Mouse (Mus musculus) left cerebral cortex, adult 9 months (tissue): ENCODE measurements around the gene Arf5.

Source experiments
- DNase-seq, 2 experiments: peaks; one replicate each; pipeline ENCODE4 v3.0.0; 2022; ENCODE audit warnings: low spot score in 2 of 2

The Arf5 gene

DNA sequence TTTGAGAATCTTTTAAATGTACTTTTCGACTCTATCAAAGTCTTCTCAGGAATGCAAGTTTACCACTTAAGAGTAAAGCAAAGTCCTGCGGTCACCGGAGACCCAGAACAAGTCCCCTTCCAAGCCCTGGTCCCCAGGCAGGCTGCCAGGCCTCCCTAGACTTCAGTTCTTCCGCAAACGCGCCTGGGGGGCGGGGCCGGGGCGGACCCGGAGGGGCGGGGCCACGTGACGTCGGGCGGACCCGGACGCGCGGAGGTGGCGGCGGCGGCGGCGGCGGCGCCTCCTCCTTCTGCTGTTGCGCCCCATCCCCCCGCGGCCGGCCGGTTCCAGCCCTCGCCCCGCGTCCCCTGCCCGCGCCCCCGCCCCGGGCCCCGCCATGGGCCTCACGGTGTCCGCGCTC lies at the start of gene Arf5:
TSS of gene Arf5 (plus strand) at position 248 of the 400 bp plus-strand sequence.
- DNase-seq, result peak; percentile 60 to 89

DNA sequence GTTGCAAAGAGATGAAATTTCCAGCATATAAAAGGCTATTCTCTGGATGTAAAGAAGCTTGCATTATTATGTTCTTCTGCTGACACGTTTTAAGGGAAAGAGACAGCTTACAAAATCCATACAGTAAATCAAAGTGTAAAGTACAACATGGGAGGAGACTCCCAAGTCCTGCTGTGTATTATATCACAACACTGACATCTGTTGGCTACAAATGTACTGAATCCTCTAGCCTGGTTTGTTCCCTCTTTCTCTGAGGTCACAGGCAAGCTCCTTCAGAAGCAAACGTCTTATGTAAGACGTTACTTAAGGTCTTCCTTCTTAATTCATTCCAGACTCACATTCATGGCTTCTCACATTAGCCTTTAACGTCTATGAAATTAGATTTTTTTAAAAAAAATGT lies 41.4 kb upstream of the Arf5 start:
- no peak for DNase-seq

DNA sequence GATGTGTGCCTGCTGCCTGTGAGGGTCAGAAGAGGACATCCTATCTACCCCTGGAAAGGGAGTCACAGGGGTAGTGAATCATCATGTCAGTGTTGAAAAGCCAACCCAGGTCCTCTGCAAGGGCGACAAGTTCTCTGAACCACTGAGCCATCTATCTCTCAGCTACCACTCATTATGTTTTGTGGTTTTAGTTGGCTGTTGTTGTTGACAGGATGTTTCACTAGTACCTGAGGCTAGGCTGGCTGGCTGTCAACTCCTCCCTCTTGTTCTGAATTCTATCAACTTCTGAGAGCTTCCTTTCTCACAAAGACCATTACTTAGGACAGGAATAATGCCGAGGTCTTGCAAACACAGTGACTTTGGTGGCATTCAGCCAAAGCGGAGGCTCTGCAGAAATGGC lies 38.2 kb upstream of the Arf5 start:
- DNase-seq, result no peak

DNA sequence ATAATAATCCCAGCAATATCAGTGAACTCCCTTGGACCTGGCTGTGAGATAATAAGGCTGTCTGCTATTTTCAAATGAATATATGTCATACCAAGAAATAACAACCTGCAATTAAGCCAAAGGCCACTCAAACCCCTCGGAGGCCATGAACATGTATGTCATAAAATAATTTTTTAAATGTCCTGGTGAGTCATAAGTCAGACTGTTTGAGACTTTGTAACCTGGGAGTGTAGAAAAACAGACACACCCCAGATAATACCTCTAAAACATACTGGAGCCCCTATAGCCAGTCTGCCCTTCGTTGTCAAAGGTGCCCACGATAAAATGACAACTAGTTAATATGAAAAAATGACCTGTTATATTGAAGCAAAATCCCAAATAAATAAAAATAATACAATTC lies 34.3 kb upstream of the Arf5 start:
- DNase-seq, result no peak

DNA sequence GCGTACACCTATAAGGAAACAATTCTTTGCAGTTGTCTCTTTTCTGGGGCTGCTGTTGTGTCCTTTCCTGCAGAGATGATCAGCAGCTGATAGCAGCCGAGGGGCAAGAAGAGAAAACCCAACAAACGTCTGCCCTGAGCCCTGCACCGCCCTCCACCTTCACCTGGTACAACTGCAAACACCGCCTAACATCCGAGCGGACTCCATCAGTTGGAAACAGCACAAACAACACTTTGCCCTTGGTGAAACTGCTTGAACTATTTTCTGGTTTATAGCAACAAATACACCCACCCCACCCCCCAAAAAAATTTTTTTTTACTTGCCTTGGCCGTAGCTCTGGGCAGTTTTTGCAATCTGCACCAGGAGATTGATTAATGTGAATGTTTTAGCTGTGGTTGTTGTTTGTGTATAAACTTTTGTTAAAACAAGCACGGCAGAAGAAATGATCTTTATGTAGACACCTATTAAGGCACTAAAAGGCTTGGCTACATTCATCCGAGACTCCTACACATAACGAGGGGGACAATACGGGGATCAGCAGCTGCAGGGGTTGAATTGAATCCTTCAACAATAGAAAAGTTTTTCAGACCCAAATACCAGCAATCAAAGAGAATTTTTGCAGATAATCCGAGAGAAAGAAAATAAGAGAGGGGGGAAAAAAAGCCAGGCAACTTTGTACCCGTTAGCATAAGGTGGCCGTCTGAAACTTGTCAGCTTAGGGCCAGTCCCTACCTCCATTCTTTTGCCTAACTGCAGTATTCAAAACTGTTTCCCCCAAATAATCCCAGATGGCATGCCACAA lies 27.1 kb upstream of the Arf5 start:
- no peak for DNase-seq

DNA sequence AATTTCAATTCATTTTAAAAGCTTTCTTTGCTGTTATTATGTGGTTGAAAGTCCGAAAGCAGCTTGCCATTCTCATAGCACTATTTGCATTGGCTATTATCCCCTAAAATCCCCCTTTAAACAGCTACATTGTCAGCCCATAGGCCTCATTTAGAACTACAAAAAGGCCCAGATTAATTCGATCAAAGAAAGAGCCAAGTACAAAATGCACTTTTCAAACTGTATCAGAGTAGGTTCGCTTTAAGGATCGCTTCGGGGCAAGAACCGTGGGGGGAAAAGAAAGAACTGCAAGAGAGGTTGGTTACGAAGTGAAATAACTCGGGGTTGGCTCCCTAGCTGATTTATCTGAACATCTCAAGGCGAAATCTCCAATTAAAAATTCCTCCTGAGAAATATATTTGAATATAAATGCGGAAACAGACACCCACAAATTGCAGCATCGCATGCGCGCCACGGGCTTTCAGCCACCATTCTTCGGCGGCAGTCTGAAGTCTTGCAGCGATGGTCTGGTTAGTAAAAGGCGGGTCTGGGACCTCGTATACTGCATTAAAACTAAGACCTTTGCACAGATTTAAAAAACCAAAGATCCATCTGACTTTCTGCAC lies 26.4 kb upstream of the Arf5 start:
- DNase-seq, result no peak

DNA sequence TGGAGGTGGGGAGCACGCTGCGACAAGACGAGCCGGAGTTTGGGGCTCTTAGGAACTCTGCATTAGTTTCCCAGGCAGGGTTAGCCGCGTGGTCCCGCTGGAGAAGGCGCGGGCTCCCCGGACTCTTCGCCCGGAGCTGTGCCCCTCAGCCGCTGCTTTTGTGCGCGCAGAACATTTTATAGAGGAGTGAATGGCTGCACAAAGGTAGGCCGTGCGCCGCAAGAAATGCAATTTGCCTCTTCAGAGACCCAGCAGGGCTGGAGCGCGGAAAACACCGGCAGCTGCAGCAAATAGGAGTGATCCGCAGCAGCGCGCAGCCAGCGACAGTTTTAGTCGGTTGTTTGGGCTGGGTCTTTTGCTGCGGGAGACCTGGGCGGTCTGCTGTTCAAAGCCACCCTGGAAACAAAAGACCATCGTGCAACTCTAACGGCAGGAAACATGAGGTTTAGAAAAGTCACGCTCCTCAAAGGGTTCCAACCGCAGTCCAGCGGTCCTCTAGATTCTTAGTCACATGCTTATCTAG lies 25.6 kb upstream of the Arf5 start, which contains the start of gene Zfp800:
TSS of gene Zfp800 (minus strand) at position 325 of the 523 bp plus-strand sequence.
- DNase-seq, result no peak

DNA sequence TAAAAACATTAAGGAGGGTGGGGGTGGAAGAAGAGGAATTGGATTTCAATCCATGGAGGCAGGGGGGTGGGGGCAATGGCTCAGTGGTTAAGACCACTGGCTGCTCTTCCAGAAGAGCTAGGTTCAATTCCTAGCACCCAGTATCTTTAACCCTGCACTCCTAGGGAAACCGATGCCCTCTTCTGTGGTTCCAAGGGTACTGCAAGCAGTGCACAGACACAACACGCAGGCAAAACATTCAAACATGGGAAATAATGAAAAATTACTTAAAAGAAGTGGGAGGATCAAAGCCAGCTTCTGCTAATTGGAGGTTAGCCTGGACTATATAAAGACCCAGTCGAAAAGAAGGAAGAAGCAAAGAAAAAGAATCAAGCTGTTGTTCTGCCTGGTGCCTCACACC lies 24.6 kb upstream of the Arf5 start:
- no peak for DNase-seq

DNA sequence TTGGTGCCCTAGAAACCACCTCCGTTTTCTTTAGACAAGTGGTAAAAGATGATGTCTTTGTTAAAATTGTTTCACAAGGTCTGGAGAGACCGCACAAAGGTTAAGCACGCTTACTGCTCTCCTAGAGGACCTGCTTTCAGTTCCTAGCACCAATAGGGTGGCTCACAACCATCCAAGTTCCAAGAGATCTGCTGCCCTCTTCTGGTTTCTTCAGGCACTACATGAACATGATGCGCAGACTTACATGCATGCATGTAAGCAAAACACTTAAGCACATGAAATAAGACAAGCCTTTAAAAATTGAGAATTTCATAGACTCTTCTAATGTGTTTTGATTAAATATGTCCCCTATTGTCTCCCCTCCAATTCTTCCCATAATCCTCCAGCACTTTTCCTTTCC lies 23.6 kb upstream of the Arf5 start:
- no peak for DNase-seq

DNA sequence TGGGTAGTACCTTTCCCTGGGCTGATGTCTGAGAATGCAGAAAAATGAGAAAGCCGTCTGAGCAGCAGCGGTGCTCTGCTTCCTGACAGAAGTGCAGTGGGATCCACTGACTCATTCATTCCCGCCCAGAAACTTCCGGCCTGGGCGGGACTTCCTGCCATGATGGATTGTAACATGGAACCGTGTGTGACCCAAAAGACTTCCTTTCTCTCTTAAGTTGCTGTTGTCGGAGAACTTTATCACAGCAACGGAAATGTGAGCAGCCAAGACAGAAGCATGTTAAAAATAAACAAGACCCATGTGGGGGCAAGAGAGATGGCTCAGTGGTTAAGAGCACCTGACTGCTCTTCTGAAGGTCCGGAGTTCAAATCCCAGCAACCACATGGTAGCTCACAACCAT lies 13.3 kb upstream of the Arf5 start:
- no peak for DNase-seq

DNA sequence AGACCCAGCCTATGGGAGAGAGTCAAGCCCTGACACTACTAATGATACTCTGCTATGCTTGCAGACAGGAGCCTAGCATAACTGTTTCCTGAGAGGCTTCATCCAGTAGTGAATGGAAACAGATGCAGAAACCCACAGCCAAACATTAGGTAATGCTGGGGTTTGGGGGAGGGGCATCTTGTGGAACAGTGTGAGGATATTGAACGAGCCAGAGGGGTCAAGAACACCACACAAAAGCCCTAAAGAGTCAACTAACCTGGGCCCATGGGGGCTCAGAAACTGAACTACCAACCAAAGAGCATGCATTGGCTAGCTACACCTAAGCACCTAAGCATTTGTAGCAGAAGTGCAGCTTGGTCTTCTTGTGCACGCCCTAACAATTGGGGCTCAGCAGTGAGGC lies 12.1 kb upstream of the Arf5 start:
- DNase-seq, result no peak

DNA sequence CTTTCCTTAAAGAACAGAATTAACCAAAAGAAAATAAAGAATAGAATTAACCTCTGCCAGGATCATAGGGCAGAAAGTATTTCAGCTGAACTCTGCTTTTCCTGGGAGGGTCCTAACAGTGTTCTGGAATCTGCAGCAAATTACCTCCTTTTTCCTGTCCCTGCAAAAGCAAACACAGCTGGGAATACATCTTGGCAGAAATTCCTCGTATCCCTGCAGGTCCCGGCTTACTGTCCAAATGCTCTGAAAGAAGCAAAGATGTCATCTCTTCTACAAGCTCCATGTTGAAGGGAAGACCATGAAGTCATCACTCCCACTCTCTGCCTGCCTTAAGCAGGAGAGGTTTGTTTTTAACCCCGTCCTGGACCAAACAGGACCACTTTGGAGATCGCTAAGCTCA lies 6.4 kb upstream of the Arf5 start:
- DNase-seq, result no peak

DNA sequence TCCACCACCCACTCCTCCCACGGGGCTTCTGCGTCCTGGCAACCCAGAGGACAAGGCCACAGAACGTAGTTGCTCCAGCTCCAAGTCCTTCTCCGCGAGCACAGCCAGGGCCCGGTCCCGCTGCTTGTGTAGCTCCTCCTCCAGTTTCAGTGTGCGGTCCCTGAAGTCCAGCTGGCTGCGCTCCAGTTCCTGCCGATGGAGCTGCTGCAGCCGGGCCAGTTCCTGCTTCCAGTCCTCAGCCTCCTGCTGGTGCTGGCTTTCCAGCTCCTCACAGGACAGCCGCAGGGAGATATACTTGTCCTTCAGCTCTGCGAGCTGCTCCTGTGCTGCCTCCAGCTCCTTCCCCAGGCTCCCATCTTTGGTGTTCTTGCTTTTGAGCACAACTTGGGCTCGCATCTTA lies 4.9 kb upstream of the Arf5 start:
- DNase-seq, result peak in 1 of 2 experiments; percentile 35

DNA sequence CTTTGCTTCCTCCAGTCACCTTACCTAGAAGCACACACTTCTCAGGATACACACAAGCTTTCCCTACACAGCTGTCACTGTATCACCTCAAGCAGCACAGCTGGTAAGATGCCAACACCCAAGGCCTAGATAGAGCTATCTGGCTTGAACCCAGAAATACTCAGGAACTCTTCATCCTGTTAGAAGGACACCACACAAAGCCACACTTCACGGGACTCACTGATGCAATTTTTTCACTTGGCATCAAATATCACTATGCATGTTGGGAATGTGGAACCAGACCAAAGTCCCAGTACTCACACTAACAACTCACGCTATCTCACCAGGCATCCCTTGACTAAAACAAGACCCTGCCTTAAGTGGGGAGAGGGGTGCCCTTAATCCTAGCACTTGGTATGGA lies 3.7 kb upstream of the Arf5 start:
- no peak for DNase-seq

DNA sequence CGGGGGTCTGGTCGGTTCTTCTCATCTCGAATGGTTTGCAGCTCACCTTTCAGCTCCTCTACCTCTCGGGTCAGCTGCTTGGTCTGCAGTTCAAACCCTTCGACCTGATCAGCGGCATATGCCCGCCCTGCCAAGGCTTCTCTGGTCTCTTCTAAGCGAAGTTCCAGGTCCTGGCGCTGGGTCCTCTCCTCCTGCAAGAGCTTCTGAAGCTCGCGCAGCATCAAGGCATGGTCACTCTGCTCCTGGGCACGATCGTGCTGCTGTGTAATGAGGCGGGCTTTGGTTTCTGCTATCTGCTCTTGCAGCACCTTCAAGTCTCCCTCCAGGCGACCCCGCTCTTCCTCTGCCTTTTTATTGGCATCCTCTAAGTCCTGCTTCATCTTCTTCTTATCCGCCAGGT lies 3.0 kb upstream of the Arf5 start:
- no peak for DNase-seq

DNA sequence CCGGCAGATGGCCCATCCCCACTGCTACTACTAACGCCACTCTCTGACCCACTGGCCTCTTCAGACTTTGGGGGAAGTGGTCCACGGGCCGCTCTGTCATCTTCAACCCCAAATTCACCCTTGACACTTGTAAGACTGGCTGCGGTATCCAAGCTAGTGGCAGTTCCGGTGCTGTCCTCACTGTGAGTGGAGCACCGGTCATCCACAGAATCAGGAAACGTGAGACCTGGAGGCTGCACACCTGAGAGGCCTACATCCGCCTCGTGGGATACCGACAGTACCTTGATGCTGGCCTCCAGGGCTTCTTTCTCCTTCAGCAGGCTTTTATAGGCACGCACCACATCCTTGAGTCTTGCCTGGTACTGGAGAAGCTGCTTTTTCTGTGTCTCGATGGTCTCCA lies 2.5 kb upstream of the Arf5 start:
- no peak for DNase-seq

DNA sequence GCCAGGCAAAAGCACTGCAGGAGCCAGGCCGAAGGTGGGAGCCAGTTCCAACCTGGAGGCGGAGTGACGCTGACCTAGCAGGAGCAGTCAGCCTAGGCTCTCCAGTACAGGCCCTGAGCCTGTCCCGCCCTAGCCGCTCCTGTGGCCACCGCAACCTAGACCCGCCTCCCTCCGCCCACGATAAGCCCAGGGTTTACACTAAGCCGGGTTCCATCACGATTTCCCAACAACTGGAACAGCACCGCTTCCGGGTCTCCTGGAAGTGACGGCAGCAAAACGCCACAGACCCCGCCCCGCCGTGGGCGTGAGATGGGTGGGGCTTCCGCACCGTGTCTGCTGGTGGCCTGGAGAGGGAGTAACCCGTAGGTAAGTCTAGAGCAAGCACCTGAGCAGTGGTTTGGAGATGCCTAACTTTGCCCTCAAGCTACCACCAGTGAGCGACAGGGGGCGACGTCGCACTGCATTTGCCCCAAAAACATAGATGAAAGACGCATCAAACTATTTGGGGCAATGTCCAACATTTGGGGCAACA lies 1.8 kb upstream of the Arf5 start:
- peak; percentile 87 to 95 for DNase-seq

DNA sequence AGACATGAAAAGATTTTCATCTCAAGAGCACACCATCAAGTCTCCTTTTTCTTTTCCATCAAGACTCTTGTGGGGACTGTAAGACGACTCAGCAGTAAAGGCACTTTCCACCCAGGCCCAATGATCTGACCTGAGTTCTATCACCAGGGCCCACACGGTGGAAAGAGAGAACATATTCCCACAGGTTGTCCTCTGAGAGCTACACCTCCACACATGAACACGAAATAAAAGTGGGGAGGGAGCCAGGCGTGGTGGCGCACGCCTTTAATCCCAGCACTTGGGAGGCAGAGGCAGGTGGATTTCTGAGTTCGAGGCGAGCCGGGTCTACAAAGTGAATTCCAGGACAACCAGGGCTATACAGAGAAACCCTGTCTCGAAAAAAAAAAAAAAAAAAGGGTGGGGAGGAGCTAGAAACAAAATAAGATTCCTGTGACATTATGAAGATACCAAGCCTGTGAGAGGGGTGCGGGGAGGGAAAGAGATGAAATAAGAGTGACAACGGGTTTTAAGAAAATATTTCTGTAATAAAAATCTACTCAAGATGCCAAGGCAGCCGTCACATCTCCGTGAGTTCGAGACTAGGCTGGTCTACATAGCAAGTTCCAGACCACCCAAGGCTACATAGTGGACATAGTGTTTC lies 589 bp upstream of the Arf5 start:
- DNase-seq, result no peak

DNA sequence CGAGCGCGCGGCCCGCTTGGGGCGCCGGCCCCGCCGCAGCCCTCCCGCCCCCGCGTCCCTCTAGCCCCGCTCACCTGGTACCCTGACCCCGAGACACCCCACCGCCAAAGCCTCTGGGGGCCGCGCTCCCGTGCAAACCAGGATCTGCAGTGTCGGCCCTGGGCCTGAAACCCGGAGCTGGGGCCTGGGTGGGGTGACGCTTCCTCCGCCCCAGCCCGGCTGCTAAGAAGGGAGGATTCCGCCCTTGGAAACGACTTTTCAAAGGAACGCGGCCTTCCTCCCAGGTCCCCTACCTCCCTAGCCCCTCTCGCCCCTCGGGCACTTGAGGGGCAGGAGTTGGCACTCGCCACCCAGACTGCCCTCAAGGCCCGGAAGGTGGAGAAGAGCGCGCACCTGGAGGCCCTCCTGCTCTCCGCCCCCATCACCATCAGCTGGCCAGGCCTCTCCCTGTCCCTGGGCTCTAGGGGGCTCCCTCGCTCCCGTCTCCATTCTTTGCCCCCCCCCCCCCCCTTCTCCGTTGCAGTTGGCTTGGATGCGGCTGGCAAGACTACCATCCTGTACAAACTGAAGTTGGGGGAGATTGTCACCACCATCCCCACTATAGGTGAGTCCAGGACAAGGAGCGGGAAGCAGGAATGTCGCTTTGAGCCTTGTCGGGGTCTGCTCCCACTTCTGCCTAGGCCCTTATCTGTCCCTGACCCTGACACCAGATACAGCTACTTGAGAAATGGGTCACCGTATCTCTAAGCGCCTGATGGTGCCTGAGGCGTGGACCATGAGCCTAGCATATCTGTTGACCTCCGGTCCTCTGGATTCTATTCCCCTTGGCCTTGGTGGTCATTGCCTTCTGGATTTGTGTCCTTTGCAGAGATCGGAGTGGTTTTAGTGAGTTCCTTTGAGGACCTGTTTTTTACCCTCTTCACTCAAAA lies 671 bp downstream of the Arf5 start:
- DNase-seq, result peak in 1 of 2 experiments; percentile 42

DNA sequence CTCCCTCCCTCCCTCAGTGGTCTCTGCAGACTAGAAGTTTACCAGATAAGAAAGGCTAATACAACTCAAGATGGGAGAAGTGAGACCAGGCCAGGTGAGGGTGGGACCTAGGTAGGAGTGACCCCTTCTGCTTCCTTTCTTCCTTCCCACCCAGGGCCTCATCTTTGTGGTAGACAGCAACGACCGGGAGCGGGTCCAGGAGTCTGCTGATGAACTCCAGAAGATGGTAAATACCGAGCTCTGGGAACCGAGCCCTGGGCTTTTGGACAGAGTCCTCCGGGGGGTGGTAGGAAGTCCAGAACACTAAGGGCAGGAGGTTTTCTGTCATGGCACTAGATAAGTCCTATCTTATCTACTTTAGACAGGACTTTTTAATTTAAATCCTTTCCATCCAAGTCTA lies 1.7 kb downstream of the Arf5 start:
- DNase-seq, result no peak

DNA sequence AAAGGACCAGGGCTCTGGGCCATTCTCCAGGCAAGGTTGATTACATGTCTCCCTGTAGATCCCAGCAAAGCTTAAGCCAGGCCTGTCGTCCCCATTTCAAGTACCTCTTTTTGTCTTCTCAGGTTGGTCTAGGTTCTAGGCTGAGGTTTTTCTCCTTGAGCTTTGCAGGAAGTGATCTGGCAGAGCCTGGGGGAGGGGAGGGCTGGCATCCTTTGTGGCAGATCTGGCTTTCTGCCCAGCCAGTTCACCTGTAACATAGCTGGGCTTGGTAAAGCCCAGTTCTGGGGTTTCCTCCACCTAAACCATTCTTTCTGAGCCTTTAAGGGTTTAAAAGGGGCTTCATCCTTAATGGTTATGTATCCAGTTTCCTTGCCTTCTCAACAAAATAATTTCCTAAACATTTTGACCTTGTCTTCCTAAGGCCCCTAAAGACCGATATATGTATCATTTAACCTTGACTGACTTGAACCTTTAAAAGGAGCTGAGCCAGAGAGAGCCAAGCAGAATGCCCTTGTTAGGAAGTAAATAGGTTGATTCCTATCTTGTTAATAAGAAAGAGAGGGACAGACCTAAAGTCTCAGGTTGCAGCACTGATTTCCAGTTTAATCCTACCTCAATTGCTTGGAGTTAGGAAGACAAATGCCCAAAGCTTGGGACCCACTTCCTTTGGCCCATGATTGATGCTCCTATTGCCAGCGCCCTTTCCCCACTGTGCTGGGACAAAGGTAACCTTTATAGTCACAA lies 3.9 kb downstream of the Arf5 start, which contains the start of gene Fscn3:
TSS of gene Fscn3 (plus strand) at position 694 of the 744 bp plus-strand sequence.
- DNase-seq, result no peak
